Mouse (Mus musculus): ENCODE measurements at regions not wholly inside any gene's neighbourhood (a gene's known extent, or its start where the extent isn't known, plus 50 kb on each side); places are given as distances from the start of the nearest gene placed in this dataset.

GRCm38 (mm10) chr8:53749263-53749662 lies 110.4 kb upstream of the Neil3 start:
- DNase-seq (ENCODE audit: low read depth, low spot score) = no peak

GRCm38 (mm10) chr8:53769211-53769610 lies 130.3 kb upstream of the Neil3 start:
- DNase-seq (ENCODE audit: low read depth, low spot score) = no peak

GRCm38 (mm10) chr8:53775511-53775910 lies 136.6 kb upstream of the Neil3 start:
- DNase-seq (ENCODE audit: low read depth, low spot score) = no peak

GRCm38 (mm10) chr8:53780886-53781285 lies 142.0 kb upstream of the Neil3 start:
- DNase-seq (ENCODE audit: low read depth, low spot score) = no peak

- no peak for DNase-seq (ENCODE audit: low read depth, low spot score)
These were observed 143.0 kb upstream of the Neil3 start for GRCm38 (mm10) chr8:53781885-53782284.

- DNase-seq (ENCODE audit: low read depth, low spot score) = no peak
These were observed 149.3 kb upstream of the Neil3 start for GRCm38 (mm10) chr8:53788202-53788601.

- no peak for DNase-seq (ENCODE audit: low read depth, low spot score)
These were observed 182.3 kb upstream of the Neil3 start for GRCm38 (mm10) chr8:53821148-53821547.

- no peak for DNase-seq (ENCODE audit: low read depth, low spot score)
These were observed 188.5 kb upstream of the Neil3 start for GRCm38 (mm10) chr8:53827395-53827794.

- no peak for DNase-seq (ENCODE audit: low read depth, low spot score)
These were observed 209.0 kb upstream of the Neil3 start for GRCm38 (mm10) chr8:53847821-53848220.

- DNase-seq (ENCODE audit: low read depth, low spot score) = no peak
These were observed 208.8 kb upstream of the Vegfc start for GRCm38 (mm10) chr8:53868567-53868966.

GRCm38 (mm10) chr8:53869997-53870596 lies 207.3 kb upstream of the Vegfc start:
- DNase-seq (ENCODE audit: low read depth, low spot score) = peak; percentile 9

GRCm38 (mm10) chr8:53872033-53872619 lies 205.3 kb upstream of the Vegfc start:
- no peak for DNase-seq (ENCODE audit: low read depth, low spot score)

GRCm38 (mm10) chr8:53878846-53879245 lies 198.6 kb upstream of the Vegfc start:
- no peak for DNase-seq (ENCODE audit: low read depth, low spot score)

- no peak for DNase-seq (ENCODE audit: low read depth, low spot score)
These were observed 195.9 kb upstream of the Vegfc start for GRCm38 (mm10) chr8:53881551-53881950.

- no peak for DNase-seq (ENCODE audit: low read depth, low spot score)
These were observed 185.1 kb upstream of the Vegfc start for GRCm38 (mm10) chr8:53892205-53892710.

GRCm38 (mm10) chr8:53892770-53893169 lies 184.6 kb upstream of the Vegfc start:
- DNase-seq (ENCODE audit: low read depth, low spot score) = no peak

GRCm38 (mm10) chr8:53922343-53922742 lies 155.1 kb upstream of the Vegfc start:
- no peak for DNase-seq (ENCODE audit: low read depth, low spot score)

- DNase-seq (ENCODE audit: low read depth, low spot score) = no peak
These were observed 146.7 kb upstream of the Vegfc start for GRCm38 (mm10) chr8:53930685-53931084.

GRCm38 (mm10) chr8:53938392-53938791 lies 139.0 kb upstream of the Vegfc start:
- DNase-seq (ENCODE audit: low read depth, low spot score) = no peak

- DNase-seq (ENCODE audit: low read depth, low spot score) = no peak
These were observed 137.9 kb upstream of the Vegfc start for GRCm38 (mm10) chr8:53939519-53939918.

GRCm38 (mm10) chr8:53941144-53941543 lies 136.3 kb upstream of the Vegfc start:
- DNase-seq (ENCODE audit: low read depth, low spot score) = no peak

- DNase-seq (ENCODE audit: low read depth, low spot score) = no peak
These were observed 131.8 kb upstream of the Vegfc start for GRCm38 (mm10) chr8:53945561-53945960.

GRCm38 (mm10) chr8:53947384-53947783 lies 130.0 kb upstream of the Vegfc start:
- DNase-seq (ENCODE audit: low read depth, low spot score) = no peak
